Mouse (Mus musculus): ENCODE measurements around the gene Hist1h2ao. TPM values are rescaled to one million over a fixed set of nuclear protein-coding genes. Genes with fewer than 3 reads are reported as not detected.
"Not testable (repeated sequence)": the region's sequence is repeated elsewhere in the genome, so short reads cannot be mapped to it uniquely, and the experiment has no call there.

The Hist1h2ao gene
- 1 to 10 TPM; 1.2 to 2.3 TPM for total RNA-seq (2021)
- long read RNA-seq, experiment 1, result 0 reads
- long read RNA-seq, experiment 2, result 0 reads

- H3K4me3 ChIP-seq; H3K27ac ChIP-seq; DNase-seq; intact Hi-C loops (cut with DNase I): not testable (repeated sequence)
These were observed at the start of gene Hist1h2ao, which contains the start of gene Hist1h2bq for GRCm38 (mm10) chr13:21810073-21810472. Gene Hist1h2ao, plus strand, starts transcription at chr13:21810465. Gene Hist1h2bq, minus strand, starts transcription at chr13:21810197.

GRCm38 (mm10) chr13:21778814-21779766 is 31.2 kb upstream of the Hist1h2ao start:
- intact Hi-C loops (cut with DNase I), result loop anchor here (5.0 kb wide), 1 partner anchor 263 kb away; the partner anchor contains the start of genes Hist1h2ag, Hist1h2bj and Hist1h4i
- TF ChIP-seq CTCF (IDR thresholded peaks at IDR 0.05), result no peak
- DNase-seq, result peak; percentile 74
- Histone ChIP-seq H3K4me3 (peak overlapping the region; percentile 76), H3K27ac (peak overlapping the region; percentile 91)

DNA sequence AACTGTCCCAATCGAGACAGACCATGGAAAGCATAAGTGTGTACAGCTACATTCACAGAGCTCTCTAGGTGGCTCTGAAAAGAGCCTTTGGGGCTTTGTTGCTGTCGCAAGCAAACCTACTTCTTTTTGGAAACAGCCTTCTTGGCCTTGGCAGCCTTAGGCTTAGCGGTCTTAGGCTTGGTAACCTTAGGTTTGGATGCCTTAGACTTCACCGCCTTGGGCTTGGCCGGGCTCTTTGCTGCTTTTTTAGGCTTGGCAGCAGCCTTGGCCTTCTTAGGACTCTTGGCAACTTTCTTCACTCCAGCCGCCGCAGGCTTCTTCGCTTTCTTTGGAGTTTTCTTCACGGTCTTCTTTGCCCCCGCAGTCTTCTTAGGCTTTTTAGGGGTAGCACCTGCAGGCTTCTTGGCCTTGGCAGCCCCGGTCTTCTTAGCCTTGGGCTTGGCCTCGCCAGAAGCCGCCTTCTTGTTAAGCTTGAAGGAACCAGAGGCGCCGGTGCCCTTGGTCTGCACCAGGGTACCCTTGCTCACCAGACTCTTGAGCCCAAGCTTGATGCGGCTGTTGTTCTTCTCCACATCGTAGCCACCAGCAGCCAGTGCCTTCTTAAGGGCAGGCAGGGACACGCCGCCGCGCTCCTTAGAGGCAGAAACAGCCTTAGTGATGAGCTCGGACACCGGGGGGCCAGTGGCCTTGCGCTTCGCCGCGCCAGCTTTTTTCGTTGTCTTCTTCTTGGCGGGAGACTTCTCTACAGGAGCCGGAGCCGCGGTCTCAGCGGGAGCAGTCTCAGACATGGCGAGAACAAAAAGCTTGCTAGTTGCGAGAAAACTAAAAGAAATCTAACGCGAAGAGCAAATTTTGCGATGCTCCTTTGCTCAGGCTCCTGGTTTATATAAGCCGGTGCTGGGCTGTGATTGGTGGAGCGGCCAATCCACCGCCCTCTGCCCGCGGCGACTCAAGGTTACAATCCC is 30.2 kb upstream of the Hist1h2ao start, which contains the start of gene Hist1h1b:
Hist1h1b (minus strand) TSS at position 859 of the 965 bp plus-strand sequence.
- peak; percentile 54 for DNase-seq
- intact Hi-C loops (cut with DNase I), result loop anchor here (5.0 to 10.0 kb wide), 3 partner anchors 65 to 1655 kb away; partner anchors contain the start of genes Hist1h2ag, Hist1h2ai, Hist1h2bj and Hist1h2bl
- Histone ChIP-seq H3K27ac (peak within 1 kb of the TSS; percentile 91), H3K4me3 (peak within 1 kb of the TSS; percentile 76)
- no peak for TF ChIP-seq CTCF (IDR thresholded peaks at IDR 0.05)

GRCm38 (mm10) chr13:21781021-21781555 is 29.2 kb upstream of the Hist1h2ao start:
- intact Hi-C loops (cut with DNase I), result loop anchor here (10.0 kb wide), 2 partner anchors 66 to 1654 kb away; partner anchors contain the start of genes Hist1h2ai, Hist1h2bl and Hist1h3h
- TF ChIP-seq CTCF (IDR thresholded peaks at IDR 0.05), result no peak
- no peak for DNase-seq
- H3K4me3 ChIP-seq, result peak overlapping the region; percentile 76
- no peak overlapping the region; the same call in 1 of the 2 replicates for H3K27ac ChIP-seq

DNA sequence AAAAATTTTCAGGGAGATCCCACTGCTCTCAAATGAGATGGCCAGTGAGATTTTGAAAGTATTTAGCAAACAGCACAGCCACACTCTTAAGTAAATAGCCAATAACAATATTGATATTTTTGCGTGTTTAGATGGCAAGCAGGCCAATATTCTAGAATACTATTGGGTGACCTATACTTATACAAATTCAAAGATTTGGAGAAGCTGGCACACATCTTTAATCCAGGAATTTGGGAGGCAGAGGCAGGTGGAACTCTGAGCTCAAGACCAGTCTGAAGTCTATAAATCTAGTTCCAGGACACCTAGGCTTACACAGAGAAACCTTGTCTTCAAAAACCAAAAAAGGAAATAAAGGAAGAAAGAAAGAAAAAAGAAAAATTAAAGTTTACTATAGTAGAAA is 28.6 kb upstream of the Hist1h2ao start:
- TF ChIP-seq CTCF (IDR thresholded peaks at IDR 0.05), result no peak
- Histone ChIP-seq H3K27ac (no peak overlapping the region), H3K4me3 (no peak overlapping the region)
- DNase-seq, result no peak
- intact Hi-C loops (cut with DNase I), result loop anchor here (10.0 kb wide), 2 partner anchors 67 to 1653 kb away; partner anchors contain the start of genes Hist1h2ai, Hist1h2bl and Hist1h3h

DNA sequence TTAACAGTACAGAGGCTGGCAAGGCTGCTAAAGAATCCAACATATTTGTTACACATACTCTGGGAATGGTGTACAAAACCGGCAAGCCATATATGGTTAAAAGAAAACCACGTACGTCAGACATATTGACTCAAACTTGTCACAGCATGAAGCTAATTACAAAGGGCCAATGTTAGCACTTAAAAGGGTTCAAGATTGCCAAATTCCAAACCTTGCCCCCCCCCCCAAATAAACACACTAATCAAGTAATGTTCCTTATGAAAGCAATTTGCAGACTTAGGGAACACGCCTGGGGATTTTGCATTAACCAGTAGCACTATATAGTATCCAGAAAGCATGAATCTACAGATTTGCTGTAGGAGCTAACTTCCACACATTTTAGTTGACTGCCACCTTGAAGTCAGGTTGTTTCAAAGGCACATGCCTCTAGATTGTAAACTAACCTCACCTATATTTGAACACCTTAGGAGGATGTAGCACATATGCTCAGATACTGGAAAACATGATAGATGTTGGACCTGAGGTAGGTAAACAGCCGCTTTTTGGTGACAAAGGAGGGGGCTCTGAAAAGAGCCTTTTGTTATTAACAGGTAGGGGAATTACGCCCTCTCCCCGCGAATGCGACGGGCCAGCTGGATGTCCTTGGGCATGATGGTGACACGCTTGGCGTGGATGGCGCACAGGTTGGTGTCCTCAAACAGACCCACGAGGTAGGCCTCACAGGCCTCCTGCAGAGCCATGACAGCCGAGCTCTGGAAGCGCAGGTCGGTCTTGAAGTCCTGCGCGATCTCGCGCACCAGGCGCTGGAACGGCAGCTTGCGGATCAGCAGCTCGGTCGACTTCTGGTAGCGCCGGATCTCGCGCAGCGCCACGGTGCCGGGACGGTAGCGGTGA is 27.7 kb upstream of the Hist1h2ao start:
- Histone ChIP-seq H3K27ac (peak overlapping the region; percentile 81), H3K4me3 (peak overlapping the region; percentile 76)
- intact Hi-C loops (cut with DNase I), result loop anchor here (10.0 kb wide), 2 partner anchors 68 to 1652 kb away; partner anchors contain the start of genes Hist1h2ai, Hist1h2bl and Hist1h3h
- DNase-seq, result not testable (repeated sequence)

DNA sequence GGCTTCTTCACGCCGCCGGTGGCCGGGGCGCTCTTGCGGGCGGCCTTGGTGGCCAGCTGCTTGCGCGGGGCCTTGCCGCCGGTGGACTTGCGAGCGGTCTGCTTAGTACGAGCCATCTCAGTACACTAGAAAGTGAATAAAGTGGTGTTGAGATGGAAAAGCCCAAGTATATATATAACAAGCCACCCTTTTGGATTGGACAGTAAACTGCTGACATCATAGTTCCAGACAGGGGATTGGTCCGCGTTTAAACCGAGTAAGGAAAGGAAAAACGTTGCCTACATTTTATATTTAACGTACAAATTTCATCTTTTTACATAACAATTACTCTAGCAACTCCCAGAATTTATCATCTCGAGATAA is 27.0 kb upstream of the Hist1h2ao start, which contains the start of gene Hist1h3i:
Hist1h3i (minus strand) TSS at position 116 of the 363 bp plus-strand sequence.
- peak; percentile 41 for DNase-seq
- TF ChIP-seq CTCF (IDR thresholded peaks at IDR 0.05), result no peak
- H3K4me3 ChIP-seq, result peak within 1 kb of the TSS; percentile 76
- peak within 1 kb of the TSS; percentile 81 for H3K27ac ChIP-seq
- intact Hi-C loops (cut with DNase I), result loop anchor here (10.0 kb wide), 2 partner anchors 68 to 1652 kb away; partner anchors contain the start of genes Hist1h2ai, Hist1h2bl and Hist1h3h

- intact Hi-C loops (cut with DNase I), result loop anchor here (10.0 kb wide), 2 partner anchors 69 to 1651 kb away; partner anchors contain the start of genes Hist1h2ai, Hist1h2bl and Hist1h3h
- TF ChIP-seq CTCF (IDR thresholded peaks at IDR 0.05), result no peak
- peak overlapping the region; percentile 76 for H3K4me3 ChIP-seq
- peak overlapping the region; percentile 81 for H3K27ac ChIP-seq
- DNase-seq, result no peak
These were observed 26.5 kb upstream of the Hist1h2ao start for GRCm38 (mm10) chr13:21783734-21784161.

- no peak for DNase-seq
- no peak for TF ChIP-seq CTCF (IDR thresholded peaks at IDR 0.05)
- intact Hi-C loops (cut with DNase I), result loop anchor here (10.0 kb wide), 2 partner anchors 70 to 1650 kb away; partner anchors contain the start of genes Hist1h2ai, Hist1h2bl and Hist1h3h
- peak overlapping the region; percentile 76 for H3K4me3 ChIP-seq
- no peak overlapping the region for H3K27ac ChIP-seq
These were observed 26.0 kb upstream of the Hist1h2ao start for GRCm38 (mm10) chr13:21784311-21784710.

Measured in gastrocnemius, adult 2 months (tissue).